Mouse (Mus musculus) stomach, postnatal 0 days (tissue): Measurements from ENCODE around the gene Sidt2. TPM values are rescaled to one million over a fixed set of nuclear protein-coding genes. Genes with fewer than 3 reads are reported as not detected.

Experiments used
- ATAC-seq: fragments of 200-750 bp; cut with Nextera tagmentation; 2 replicates; pipeline ENCODE4 v1.8.0; 2017; ENCODE audit not compliant: low FRiP score, low TSS enrichment
- DNase-seq: peaks from one replicate; pipeline ENCODE4 v3.0.0-alpha.2; 2016; ENCODE audit warnings: low spot score
- H3K27ac ChIP-seq: fragments of 300-500 bp; sonication (generic); replicated peaks from 2 replicates; pipeline ENCODE4 v1.5.1; 2014; ENCODE audit warnings: mild to moderate bottlenecking, control low read depth
- H3K27me3 ChIP-seq: fragments of 300-500 bp; sonication (generic); 2 replicates; pipeline ENCODE4 v1.6.1; 2014; ENCODE audit warnings: low read length; ENCODE audit not compliant: control insufficient read depth, insufficient read depth
- H3K36me3 ChIP-seq: fragments of 300-500 bp; sonication (generic); 2 replicates; pipeline ENCODE4 v1.6.1; 2014; ENCODE audit warnings: low read length, mixed read lengths; ENCODE audit not compliant: control insufficient read depth, insufficient read depth
- H3K4me1 ChIP-seq: fragments of 300-500 bp; sonication (generic); replicated peaks from 2 replicates; pipeline ENCODE4 v1.6.1; 2014; ENCODE audit warnings: antibody characterized with exemption; ENCODE audit not compliant: control insufficient read depth, insufficient read depth
- H3K4me2 ChIP-seq: fragments of 300-500 bp; sonication (generic); replicated peaks from 2 replicates; pipeline ENCODE4 v1.6.1; 2014; ENCODE audit warnings: low read depth, mild to moderate bottlenecking, control low read depth, moderate library complexity
- H3K4me3 ChIP-seq: fragments of 300-500 bp; sonication (generic); 2 replicates; pipeline ENCODE4 v1.5.1; 2014; ENCODE audit warnings: low read depth, low read length, control low read depth
- H3K9ac ChIP-seq: fragments of 300-500 bp; sonication (generic); 2 replicates; pipeline ENCODE4 v1.6.1; 2014; ENCODE audit warnings: mild to moderate bottlenecking, low read length, control low read depth, mixed read lengths
- H3K9me3 ChIP-seq: fragments of 300-500 bp; sonication (generic); 2 replicates; pipeline ENCODE4 v1.6.1; 2016; ENCODE audit warnings: low read length; ENCODE audit not compliant: control insufficient read depth
- CTCF ChIP-seq: IDR thresholded peaks from 2 replicates; pipeline ENCODE4 v1.5.1; 2016; ENCODE audit warnings: antibody characterized with exemption, low read depth, mild to moderate bottlenecking, moderate library complexity
- EP300 ChIP-seq: optimal IDR thresholded peaks from 2 replicates; pipeline ENCODE3; 2016; ENCODE audit warnings: antibody characterized with exemption
- WGBS: fragments of 180-500 bp; shearing (Covaris S2); extraction: QIAGEN DNeasy Blood & Tissue Kit; methylation state at CpG from one replicate; pipeline ENCODE4 v1.1.7; 2014; 5-methylcytosine and 5-hydroxymethylcytosine counted together
- polyA plus RNA-seq: library from polyadenylated mRNA; unstranded; fragments of >200 nt; fragmentation: Nextera tagmentation; extraction: Ambion mirVana; gene quantifications from 2 replicates; pipeline ENCODE4 v1.2.1, GENCODE M21; 2015

Sidt2 gene
- polyA plus RNA-seq, 1 experiment from 2014 or later: 41.0 TPM

DNA sequence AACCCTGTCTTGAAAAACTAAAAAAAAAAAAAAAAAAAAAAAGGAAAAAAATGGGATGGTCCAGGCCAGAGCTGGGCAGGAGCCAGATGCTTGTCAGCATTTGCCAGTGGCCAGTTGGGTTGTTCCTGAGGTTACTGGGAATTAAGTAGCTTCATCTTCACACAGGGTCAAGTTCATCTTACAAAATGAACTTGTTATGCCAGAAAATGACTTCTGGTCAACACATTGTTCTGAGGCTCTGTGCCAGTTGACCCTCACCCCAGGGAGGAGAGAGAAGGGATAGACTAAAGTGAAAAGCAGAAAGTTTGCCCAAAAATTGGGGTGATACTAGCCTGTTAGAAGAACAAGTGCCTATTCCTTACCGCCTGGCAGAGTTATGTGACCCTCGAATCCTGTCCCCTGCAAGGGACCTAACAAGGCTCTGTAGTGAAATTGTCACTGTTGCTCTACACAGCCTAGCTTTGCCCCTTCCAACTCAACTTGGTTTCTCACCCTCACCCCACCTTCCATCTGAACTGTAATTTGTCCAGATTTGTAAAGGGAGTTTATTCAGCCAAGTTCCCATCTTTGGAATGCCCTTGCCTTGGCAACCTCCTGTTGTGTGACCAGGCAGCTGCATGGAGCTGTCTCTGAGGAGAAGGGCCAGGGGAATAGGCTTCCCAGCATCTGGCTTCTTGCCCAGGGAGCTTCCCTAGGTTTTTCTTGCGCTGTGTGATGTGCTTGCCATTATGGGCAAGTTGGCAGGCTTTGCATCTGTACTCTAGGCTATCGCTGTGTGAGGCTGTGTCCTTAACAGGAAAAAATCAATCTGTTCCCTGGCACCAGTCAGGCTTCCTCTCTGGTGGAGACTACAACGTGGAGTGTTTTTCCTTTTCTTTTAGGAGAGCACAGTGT lies 37.8 kb downstream of the Sidt2 start:
- no peak for TF ChIP-seq EP300
- TF ChIP-seq CTCF: no peak
- Histone ChIP-seq H3K9me3 (no peaks in the 10 kb centered on the region), H3K9ac (no peak overlapping the region), H3K27me3 (no peaks in the 10 kb centered on the region), H3K27ac (peak overlapping the region; percentile 61), H3K4me3 (no peak overlapping the region), H3K36me3 (peaks cover 26% of the 10 kb centered on the region), H3K4me2 (no peak overlapping the region), H3K4me1 (0 out of 2 replicates have a peak, but pooled peaks cover 2% of the 10 kb centered on the region)
- ATAC-seq (peak; percentile 46; the same call in 1 of the 2 replicates), DNase-seq (no peak)
- WGBS: 64% methylated on average over 5 of the region's 5 CpGs

DNA sequence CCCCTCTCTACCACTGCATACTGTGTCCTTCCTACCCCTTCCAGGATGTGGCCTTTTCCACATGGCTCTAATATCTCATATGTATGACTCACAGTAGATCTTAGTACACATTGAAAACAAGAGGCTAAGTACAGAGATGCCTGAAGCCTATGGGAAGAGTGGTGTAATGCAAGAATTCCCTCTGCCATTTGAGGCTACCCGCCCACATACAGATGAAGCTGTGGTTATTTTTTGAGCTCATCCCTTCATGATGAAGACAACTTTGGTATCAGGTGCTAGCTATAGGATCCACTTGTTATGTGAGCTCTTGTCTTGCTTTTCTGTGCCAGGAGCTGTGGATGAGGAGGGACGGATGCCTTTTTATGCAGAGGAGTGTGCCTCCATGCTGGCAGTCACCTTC lies 39.4 kb downstream of the Sidt2 start:
- 87% methylated on average over 2 of the region's 2 CpGs for WGBS
- H3K4me2 ChIP-seq: no peak overlapping the region
- no peak overlapping the region for H3K27ac ChIP-seq
- DNase-seq (no peak), ATAC-seq (no peak)
- H3K9ac ChIP-seq: no peak overlapping the region
- H3K4me1 ChIP-seq: no peaks in the 10 kb centered on the region
- peaks cover 30% of the 10 kb centered on the region for H3K36me3 ChIP-seq
- no peak overlapping the region for H3K4me3 ChIP-seq
- TF ChIP-seq EP300 (no peak), CTCF (no peak)
- H3K9me3 ChIP-seq: no peaks in the 10 kb centered on the region
- H3K27me3 ChIP-seq: no peaks in the 10 kb centered on the region

DNA sequence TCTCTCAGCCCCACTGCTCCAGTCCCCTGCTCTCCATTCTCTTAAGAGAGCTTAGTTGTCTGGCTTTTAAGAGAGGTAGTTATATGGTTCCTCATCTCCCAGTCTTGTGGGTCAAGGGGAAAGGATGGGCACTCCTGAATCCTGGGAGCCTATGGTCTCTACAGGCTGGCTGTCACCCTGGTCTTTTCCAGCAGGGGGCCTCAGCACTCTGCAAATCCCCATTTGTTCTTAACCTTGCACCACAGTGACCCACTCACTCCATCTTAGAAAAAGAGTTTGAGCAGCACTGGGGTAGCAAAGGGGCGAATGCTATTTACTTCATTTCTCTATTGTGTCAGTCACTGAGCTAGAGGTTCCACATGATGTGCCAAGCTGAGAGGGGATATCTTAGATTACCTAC lies 43.4 kb downstream of the Sidt2 start:
- H3K4me1 ChIP-seq: no peaks in the 10 kb centered on the region
- no peaks in the 10 kb centered on the region for H3K9me3 ChIP-seq
- no peak overlapping the region for H3K27ac ChIP-seq
- TF ChIP-seq CTCF: peak; percentile 85
- no peak for TF ChIP-seq EP300
- 27% methylated on average over 1 of the region's 1 CpGs for WGBS
- no peak overlapping the region for H3K4me3 ChIP-seq
- peaks cover 26% of the 10 kb centered on the region for H3K36me3 ChIP-seq
- DNase-seq (peak; percentile 71), ATAC-seq (no peak; the same call in 1 of the 2 replicates)
- no peak overlapping the region for H3K9ac ChIP-seq
- no peak overlapping the region for H3K4me2 ChIP-seq
- H3K27me3 ChIP-seq: no peaks in the 10 kb centered on the region

DNA sequence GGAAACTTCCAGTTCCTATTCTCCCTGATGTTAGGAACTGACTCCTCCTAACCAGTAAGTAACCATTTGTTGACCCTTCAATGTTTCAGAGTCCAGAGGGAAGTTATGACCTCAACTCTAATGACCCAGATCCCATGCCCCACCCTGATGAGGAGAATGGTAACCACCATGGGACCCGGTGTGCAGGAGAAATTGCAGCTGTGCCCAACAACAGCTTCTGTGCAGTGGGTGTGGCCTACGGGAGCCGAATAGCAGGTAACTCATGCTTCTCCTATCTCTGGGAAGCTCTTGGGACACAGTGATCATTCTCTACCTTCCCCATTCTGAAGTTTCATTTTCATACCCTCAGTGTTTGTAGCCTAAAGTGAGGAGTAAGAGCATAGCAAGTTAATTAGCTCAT lies 44.1 kb downstream of the Sidt2 start:
- no peak overlapping the region for H3K27ac ChIP-seq
- peaks cover 26% of the 10 kb centered on the region for H3K36me3 ChIP-seq
- no peaks in the 10 kb centered on the region for H3K9me3 ChIP-seq
- DNase-seq: no peak
- H3K9ac ChIP-seq: no peak overlapping the region
- no peak for TF ChIP-seq CTCF
- no peak for TF ChIP-seq EP300
- H3K27me3 ChIP-seq: no peaks in the 10 kb centered on the region
- H3K4me2 ChIP-seq: no peak overlapping the region
- 80% methylated on average over 3 of the region's 3 CpGs for WGBS
- no peak for ATAC-seq
- no peak overlapping the region for H3K4me3 ChIP-seq
- H3K4me1 ChIP-seq: no peaks in the 10 kb centered on the region

DNA sequence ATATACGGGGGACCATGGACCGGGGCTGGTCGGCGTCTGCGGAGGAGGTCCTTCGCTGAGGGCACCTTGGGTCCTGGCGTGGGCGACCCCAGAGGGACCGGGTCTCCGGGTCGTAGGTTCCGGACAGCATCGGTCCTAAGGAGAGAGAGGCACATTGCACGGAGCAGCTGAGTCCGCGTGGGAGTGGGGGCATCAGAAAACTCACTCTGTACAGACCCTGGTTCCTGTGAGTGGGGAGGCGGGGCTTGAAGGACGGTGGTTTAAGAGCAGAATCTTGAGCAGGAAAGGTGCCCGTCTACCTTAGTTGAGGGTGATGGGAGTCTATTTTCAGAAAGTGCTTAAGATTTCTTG lies 48.0 kb downstream of the Sidt2 start:
- DNase-seq: no peak
- H3K9ac ChIP-seq: peak overlapping the region; percentile 94
- no peaks in the 10 kb centered on the region for H3K27me3 ChIP-seq
- peak overlapping the region; percentile 80 for H3K4me2 ChIP-seq
- no peak; the same call in 1 of the 2 replicates for ATAC-seq
- peaks cover 9% of the 10 kb centered on the region for H3K36me3 ChIP-seq
- peak overlapping the region; percentile 89 for H3K4me3 ChIP-seq
- WGBS: under 1% methylated on average over 19 of the region's 19 CpGs
- no peak for TF ChIP-seq CTCF
- TF ChIP-seq EP300: no peak
- H3K9me3 ChIP-seq: no peaks in the 10 kb centered on the region
- no peaks in the 10 kb centered on the region; the same call in 1 of the 2 replicates for H3K4me1 ChIP-seq
- H3K27ac ChIP-seq: peak overlapping the region; percentile 99

DNA sequence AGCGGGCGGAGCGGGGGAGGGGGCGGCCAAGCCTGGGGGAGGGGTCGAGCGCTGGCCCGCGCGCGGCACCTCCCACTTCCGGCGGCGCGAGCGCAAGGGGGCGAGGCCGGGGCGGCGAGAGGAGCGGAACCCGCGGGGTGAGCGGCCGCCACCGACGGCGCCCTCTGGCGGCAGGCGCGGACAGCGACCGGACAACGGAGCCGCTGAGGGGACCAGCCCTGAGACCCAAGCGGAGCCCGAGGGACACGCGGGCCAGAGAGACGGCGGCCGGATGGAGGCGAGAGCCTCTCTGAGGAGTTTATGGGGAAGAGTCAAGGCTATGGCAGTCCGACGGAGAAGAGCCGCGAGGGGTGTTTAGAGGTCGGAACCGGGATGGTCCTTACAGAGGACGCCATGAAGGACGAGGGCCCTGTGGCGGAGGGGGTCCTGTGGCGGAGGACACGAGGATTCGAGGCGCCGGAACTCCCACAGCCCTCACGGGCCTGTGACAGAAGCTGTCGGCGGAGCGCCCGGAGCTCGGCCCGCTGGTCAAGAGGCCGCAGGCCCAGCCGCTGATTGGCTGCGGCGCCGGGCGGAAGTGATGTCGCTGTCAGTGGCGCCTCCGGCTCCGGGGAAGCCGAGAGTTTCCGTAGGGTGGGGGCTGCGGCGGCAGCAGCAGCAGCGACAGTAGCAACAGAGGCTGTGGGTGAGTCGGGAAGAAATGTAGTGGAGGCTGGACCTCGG lies 48.5 kb downstream of the Sidt2 start, which contains the start of the genes Pcsk7 and Rnf214:
TSS of gene Pcsk7 (plus strand) at position 143 of the 723 bp plus-strand sequence.
TSS of gene Rnf214 (minus strand) at position 557 of the 723 bp plus-strand sequence.
- H3K4me3 ChIP-seq: peak within 1 kb of the TSS; percentile 89
- no peaks in the 10 kb centered on the region for H3K27me3 ChIP-seq
- H3K36me3 ChIP-seq: peaks cover 9% of the 10 kb centered on the region
- ATAC-seq (peak; percentile 88), DNase-seq (peak; percentile 92)
- no peaks in the 10 kb centered on the region for H3K9me3 ChIP-seq
- WGBS: under 1% methylated on average over 70 of the region's 80 CpGs
- H3K9ac ChIP-seq: peak within 1 kb of the TSS; percentile 94
- no peaks in the 10 kb centered on the region; the same call in 1 of the 2 replicates for H3K4me1 ChIP-seq
- H3K27ac ChIP-seq: peak within 1 kb of the TSS; percentile 99
- H3K4me2 ChIP-seq: peak within 1 kb of the TSS; percentile 80
- TF ChIP-seq CTCF: peak; percentile 81
- no peak for TF ChIP-seq EP300
